Mouse (Mus musculus) bone marrow, adult 2 months (tissue): ENCODE measurements around the gene Tmem210. TPM values are rescaled to one million over a fixed set of nuclear protein-coding genes. Genes with fewer than 3 reads are reported as not detected.

ENCODE experiments used
- H3K27ac ChIP-seq: fragments of 200-500 bp; 2 replicates; pipeline ENCODE4 v1.5.1; 2012; ENCODE audit warnings: low read depth, mild to moderate bottlenecking, control low read depth, inconsistent platforms, low read length; ENCODE audit not compliant: control insufficient read depth, poor library complexity, insufficient read depth
- H3K4me1 ChIP-seq: fragments of 200-500 bp; 2 replicates; pipeline ENCODE4 v1.6.1; 2011; ENCODE audit warnings: low read length; ENCODE audit not compliant: control insufficient read depth, insufficient read depth
- H3K4me3 ChIP-seq: fragments of 200-500 bp; replicated peaks from 2 replicates; pipeline ENCODE3; 2011; ENCODE audit warnings: mild to moderate bottlenecking, low read depth, low read length, control low read depth; ENCODE audit not compliant: control insufficient read depth
- CTCF ChIP-seq: fragments of 200-500 bp; IDR thresholded peaks from 2 replicates; pipeline ENCODE4 v1.5.1; 2011; ENCODE audit warnings: low read length, control low read depth; ENCODE audit not compliant: control insufficient read depth, insufficient read depth
- POLR2A ChIP-seq: fragments of 200-500 bp; IDR thresholded peaks from 2 replicates; pipeline ENCODE4 v1.6.1; 2011; ENCODE audit warnings: low read depth, mild to moderate bottlenecking, control low read depth, low read length, borderline replicate concordance; ENCODE audit not compliant: control insufficient read depth
- WGBS: fragments of 180-500 bp; shearing (Covaris S2); methylation state at CpG from one replicate; pipeline ENCODE4 v1.1.7; 2018; 5-methylcytosine and 5-hydroxymethylcytosine counted together
- polyA plus RNA-seq: library from polyadenylated mRNA; stranded (reverse); fragments of >200 nt; gene quantifications from 2 replicates; pipeline ENCODE4 v1.2.4, GENCODE M21; 2011; ENCODE audit warnings: low replicate concordance; ENCODE audit not compliant: missing spikeins, insufficient read depth, insufficient read length

Gene Tmem210
- polyA plus RNA-seq, 1 experiment: not detected

GRCm38 (mm10) chr2:25262795-25263622, 24.9 kb upstream of the Tmem210 start:
- peak overlapping the region; percentile 81 for H3K4me3 ChIP-seq
- under 1% methylated on average over 82 of the region's 82 CpGs for WGBS
- TF ChIP-seq CTCF: no peak
- peak; percentile 37; the same call in 1 of the 2 replicates for TF ChIP-seq POLR2A
- peaks cover 2% of the 10 kb centered on the region for H3K4me1 ChIP-seq
- H3K27ac ChIP-seq: peak overlapping the region; percentile 77

GRCm38 (mm10) chr2:25263623-25264285, 24.2 kb upstream of the Tmem210 start:
- H3K27ac ChIP-seq: no peak overlapping the region; the same call in 1 of the 2 replicates
- H3K4me1 ChIP-seq: peaks cover 2% of the 10 kb centered on the region
- TF ChIP-seq POLR2A: no peak
- no peak for TF ChIP-seq CTCF
- H3K4me3 ChIP-seq: peak overlapping the region; percentile 81
- WGBS: 42% methylated on average over 12 of the region's 12 CpGs

GRCm38 (mm10) chr2:25264286-25264660, 23.7 kb upstream of the Tmem210 start:
- Histone ChIP-seq H3K4me1 (peaks cover 4% of the 10 kb centered on the region), H3K4me3 (no peak overlapping the region), H3K27ac (no peak overlapping the region)
- 64% methylated on average over 5 of the region's 5 CpGs for WGBS
- TF ChIP-seq POLR2A (no peak), CTCF (no peak)

DNA sequence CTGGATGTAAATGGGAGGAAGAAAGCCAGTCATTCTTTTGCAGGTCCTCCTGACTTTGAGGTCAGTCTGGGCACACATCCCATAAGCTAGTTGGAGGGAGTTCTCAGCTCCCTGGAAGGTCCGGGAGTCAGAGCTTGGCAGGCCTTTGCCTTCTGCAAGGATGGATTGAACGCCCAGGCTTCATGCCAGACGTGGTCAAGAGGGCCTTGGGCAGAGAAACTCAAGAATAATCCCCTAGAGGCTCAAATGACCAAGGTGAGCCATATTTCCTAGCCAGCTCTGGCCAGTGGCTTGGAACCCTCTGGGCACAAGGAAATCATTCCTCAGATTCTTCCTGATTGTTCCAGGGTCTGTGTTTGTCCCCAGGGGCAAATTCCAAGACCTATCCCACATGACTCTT, 23.1 kb upstream of the Tmem210 start:
- 73% methylated on average over 3 of the region's 3 CpGs for WGBS
- H3K4me1 ChIP-seq: peaks cover 4% of the 10 kb centered on the region

GRCm38 (mm10) chr2:25265897-25266656, 21.9 kb upstream of the Tmem210 start:
- H3K27ac ChIP-seq: peak overlapping the region; percentile 31
- TF ChIP-seq POLR2A (no peak), CTCF (no peak)
- peaks cover 4% of the 10 kb centered on the region for H3K4me1 ChIP-seq
- 38% methylated on average over 6 of the region's 6 CpGs for WGBS
- H3K4me3 ChIP-seq: no peak overlapping the region

More for the DNA sequence above, 23.1 kb upstream of the Tmem210 start:
- Histone ChIP-seq H3K4me3 (no peak overlapping the region), H3K27ac (no peak overlapping the region)
- TF ChIP-seq CTCF: no peak
- TF ChIP-seq POLR2A: no peak

DNA sequence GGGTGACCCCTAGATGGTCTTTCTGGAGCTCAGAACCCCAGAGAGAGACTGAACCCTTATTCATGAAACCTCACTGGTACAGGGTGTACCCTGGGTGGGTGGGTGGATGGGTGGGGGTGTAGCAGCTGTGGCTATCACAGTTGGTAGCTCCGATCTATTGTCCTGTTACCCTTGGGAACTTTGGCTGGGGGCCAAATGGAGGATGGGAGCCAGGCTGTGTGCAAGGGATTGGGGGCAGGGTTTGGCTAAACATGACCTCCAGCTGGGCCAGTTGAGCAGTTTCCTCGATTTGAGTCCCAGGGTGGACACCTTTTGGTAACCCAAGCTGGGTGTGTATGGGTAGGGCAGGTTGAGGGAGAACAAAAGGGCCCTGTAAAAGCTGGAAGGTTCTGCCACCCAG, 21.2 kb upstream of the Tmem210 start:
- H3K27ac ChIP-seq: no peak overlapping the region
- no peak overlapping the region for H3K4me3 ChIP-seq
- TF ChIP-seq CTCF: no peak
- no peak for TF ChIP-seq POLR2A
- peaks cover 5% of the 10 kb centered on the region for H3K4me1 ChIP-seq
- 58% methylated on average over 2 of the region's 2 CpGs for WGBS

DNA sequence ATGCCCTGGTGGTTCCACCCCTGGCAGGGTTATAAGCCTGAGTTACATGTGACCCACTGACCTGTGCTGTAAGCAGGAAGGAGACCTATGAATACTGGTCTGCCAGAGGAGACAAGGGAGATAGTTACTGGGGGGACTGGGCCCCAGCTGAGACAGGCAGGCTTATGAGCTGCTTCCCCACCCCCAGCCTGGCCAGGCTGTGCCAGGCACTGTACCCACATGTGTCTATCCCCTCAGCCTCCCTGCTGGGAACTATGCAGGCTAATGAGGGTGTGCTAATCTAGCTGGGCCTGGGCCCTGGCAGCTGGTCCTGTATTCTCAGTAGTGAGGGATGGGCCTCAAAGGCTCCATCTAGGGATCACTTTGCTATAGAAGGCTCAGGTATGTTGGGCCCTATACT, 20.7 kb upstream of the Tmem210 start:
- Histone ChIP-seq H3K27ac (no peak overlapping the region), H3K4me1 (peaks cover 5% of the 10 kb centered on the region), H3K4me3 (no peak overlapping the region)
- TF ChIP-seq POLR2A (no peak), CTCF (no peak)
